Mouse (Mus musculus) thymus, adult 2 months (tissue): ENCODE results near the gene Smgc.

Experiments
- CTCF ChIP-seq: fragments of 200-500 bp; IDR thresholded peaks from 2 replicates; pipeline ENCODE4 v1.5.1; 2012; ENCODE audit warnings: mild to moderate bottlenecking, control low read depth, low read length, moderate library complexity, borderline replicate concordance; ENCODE audit not compliant: control insufficient read depth, poor library complexity, insufficient read depth; ENCODE audit errors: extremely low read depth
- POLR2A ChIP-seq: fragments of 200-500 bp; IDR thresholded peaks from 2 replicates; pipeline ENCODE4 v1.6.1; 2012; ENCODE audit warnings: mild to moderate bottlenecking, low read length, control low read depth, moderate library complexity; ENCODE audit not compliant: control insufficient read depth, poor library complexity, insufficient read depth; ENCODE audit errors: extremely low read depth

- TF ChIP-seq CTCF (no peak), POLR2A (no peak)
These were observed 49.7 kb upstream of the Smgc start for GRCm38 (mm10) chr15:91788338-91788737.
